Mouse (Mus musculus) thymus, adult 2 months (tissue): ENCODE results near the gene Rusc2. TPM values are rescaled to one million over a fixed set of nuclear protein-coding genes. Genes with fewer than 3 reads are reported as not detected.

Experiments used
- DNase-seq: peaks from one replicate; pipeline ENCODE4 v3.0.0; 2021
- H3K27ac ChIP-seq: fragments of 200-500 bp; 2 replicates; pipeline ENCODE4 v1.5.1; 2012; ENCODE audit warnings: low read length, control low read depth; ENCODE audit not compliant: control insufficient read depth, insufficient read depth
- H3K27me3 ChIP-seq: fragments of 200-500 bp; 2 replicates; pipeline ENCODE4 v1.6.1; 2012; ENCODE audit warnings: mild to moderate bottlenecking, low read length, moderate library complexity, mixed read lengths; ENCODE audit not compliant: control insufficient read depth, insufficient read depth
- H3K36me3 ChIP-seq: fragments of 200-500 bp; 2 replicates; pipeline ENCODE4 v1.6.1; 2012; ENCODE audit warnings: mild to moderate bottlenecking, low read length, moderate library complexity; ENCODE audit not compliant: control insufficient read depth, insufficient read depth
- H3K4me1 ChIP-seq: fragments of 200-500 bp; replicated peaks from 2 replicates; pipeline ENCODE4 v1.6.1; 2012; ENCODE audit warnings: low read length; ENCODE audit not compliant: control insufficient read depth, insufficient read depth
- H3K4me3 ChIP-seq: fragments of 200-500 bp; 2 replicates; pipeline ENCODE4 v1.5.1; 2012; ENCODE audit warnings: mild to moderate bottlenecking, low read length, control low read depth, moderate library complexity; ENCODE audit not compliant: control insufficient read depth, insufficient read depth
- CTCF ChIP-seq: fragments of 200-500 bp; IDR thresholded peaks from 2 replicates; pipeline ENCODE4 v1.5.1; 2012; ENCODE audit warnings: mild to moderate bottlenecking, control low read depth, low read length, moderate library complexity, borderline replicate concordance; ENCODE audit not compliant: control insufficient read depth, poor library complexity, insufficient read depth; ENCODE audit errors: extremely low read depth
- POLR2A ChIP-seq: fragments of 200-500 bp; IDR thresholded peaks from 2 replicates; pipeline ENCODE4 v1.6.1; 2012; ENCODE audit warnings: mild to moderate bottlenecking, low read length, control low read depth, moderate library complexity; ENCODE audit not compliant: control insufficient read depth, poor library complexity, insufficient read depth; ENCODE audit errors: extremely low read depth
- WGBS: fragments of 180-500 bp; shearing (Covaris S2); methylation state at CpG from one replicate; pipeline ENCODE4 v1.1.7; 2018; 5-methylcytosine and 5-hydroxymethylcytosine counted together
- polyA plus RNA-seq: library from polyadenylated mRNA; depleted of rRNA; stranded (reverse); fragments of >200 nt; gene quantifications from 2 replicates; pipeline ENCODE4 v1.2.3, GENCODE M21; 2012

Rusc2 gene
- polyA plus RNA-seq, 1 experiment, result 4.2 TPM

DNA sequence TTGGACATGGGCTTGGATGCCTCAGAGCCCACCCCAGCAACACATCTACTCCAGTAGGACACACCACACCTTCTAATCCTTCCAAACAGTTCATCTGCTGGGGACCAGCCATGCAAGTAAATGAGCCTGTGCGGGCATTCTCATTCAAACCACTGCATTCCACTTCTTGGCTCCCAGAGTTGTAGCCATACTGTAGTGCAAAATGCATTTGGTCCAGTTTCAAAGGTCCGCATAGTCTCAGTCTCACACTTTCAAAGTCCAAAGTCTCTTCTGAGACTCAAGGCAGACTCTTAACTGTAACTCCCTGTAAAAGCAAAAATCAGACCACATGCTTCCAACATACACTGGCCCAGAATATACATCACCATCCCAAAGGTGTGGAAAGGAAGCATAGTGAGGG, 36.8 kb upstream of the Rusc2 start:
- TF ChIP-seq CTCF (no peak), POLR2A (no peak)
- H3K4me3 ChIP-seq, result no peak overlapping the region
- no peaks in the 10 kb centered on the region for H3K36me3 ChIP-seq
- no peak overlapping the region for H3K27ac ChIP-seq
- WGBS, result 93% methylated on average over 2 of the region's 2 CpGs
- no peak for DNase-seq
- H3K4me1 ChIP-seq, result no peaks in the 10 kb centered on the region
- no peaks in the 10 kb centered on the region for H3K27me3 ChIP-seq

DNA sequence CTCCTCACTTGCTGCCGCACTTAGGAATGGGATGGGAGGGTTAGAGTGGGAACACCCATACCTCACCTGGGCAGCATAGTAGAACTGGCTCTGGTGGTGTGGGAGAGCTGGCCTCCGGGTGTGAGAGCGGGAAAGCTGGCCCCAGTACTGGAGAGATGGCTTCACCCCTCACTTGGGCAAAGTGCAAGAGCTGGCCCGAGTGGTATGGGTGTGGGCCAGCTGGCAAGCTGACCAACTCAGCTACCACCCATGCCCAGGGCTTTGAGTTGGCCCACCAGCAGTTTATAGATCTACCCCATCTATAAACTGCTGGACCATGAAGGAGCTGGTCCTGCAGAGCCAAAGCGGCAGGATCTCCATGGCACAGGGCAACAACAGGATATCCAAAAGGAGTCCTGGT, 32.6 kb upstream of the Rusc2 start:
- TF ChIP-seq POLR2A (no peak), CTCF (no peak)
- H3K4me1 ChIP-seq, result no peaks in the 10 kb centered on the region
- 93% methylated on average over 5 of the region's 5 CpGs for WGBS
- no peak overlapping the region for H3K4me3 ChIP-seq
- H3K36me3 ChIP-seq, result no peaks in the 10 kb centered on the region
- H3K27ac ChIP-seq, result no peak overlapping the region
- no peak for DNase-seq
- no peaks in the 10 kb centered on the region for H3K27me3 ChIP-seq

DNA sequence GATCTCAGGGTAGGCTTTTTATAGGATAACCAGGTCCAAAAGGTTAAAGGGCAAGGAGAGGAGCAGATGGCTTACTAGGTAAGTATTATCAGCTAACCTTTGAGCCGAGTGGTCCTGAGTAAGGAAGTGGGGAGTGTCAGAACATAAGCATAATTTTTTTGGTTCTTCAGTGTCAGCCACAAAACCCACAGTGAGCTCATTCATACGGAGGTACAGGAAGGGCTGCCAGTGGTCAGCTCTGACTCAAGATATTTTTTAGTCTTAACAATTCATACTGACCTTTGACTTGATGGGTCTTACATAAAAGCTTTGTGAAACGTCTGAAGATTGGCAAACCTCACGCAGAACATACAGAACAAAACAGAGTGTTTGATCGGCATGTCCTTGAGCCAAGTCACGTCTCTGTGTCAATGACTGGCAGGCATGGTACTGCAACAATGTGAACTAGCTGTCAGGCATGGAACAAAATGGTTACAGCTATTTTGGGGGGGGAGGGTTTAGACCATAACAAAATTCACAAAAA, 31.7 kb upstream of the Rusc2 start:
- WGBS, result 64% methylated on average over 6 of the region's 6 CpGs

DNA sequence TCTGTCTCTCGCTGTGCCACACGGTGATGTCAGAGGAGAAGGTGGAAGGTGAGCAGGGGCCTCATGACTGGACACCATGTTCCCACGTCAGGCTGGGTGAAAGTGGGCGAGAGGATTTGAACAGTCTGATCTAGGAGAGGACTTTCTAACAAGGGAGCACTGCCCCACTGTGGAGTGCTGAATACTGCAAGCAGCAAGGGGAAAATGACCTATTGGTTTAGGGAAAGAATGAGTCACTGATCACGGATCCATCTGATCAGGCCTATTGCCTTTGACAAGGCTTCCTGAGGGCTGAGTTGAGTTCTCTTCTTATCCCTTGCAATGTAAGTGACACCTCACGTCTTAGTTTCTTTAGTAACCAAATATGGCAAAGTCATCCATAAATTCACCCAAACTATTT, 28.1 kb upstream of the Rusc2 start:
- Histone ChIP-seq H3K4me1 (no peaks in the 10 kb centered on the region), H3K4me3 (no peak overlapping the region), H3K27ac (no peak overlapping the region), H3K36me3 (no peaks in the 10 kb centered on the region), H3K27me3 (no peaks in the 10 kb centered on the region)
- 95% methylated on average over 6 of the region's 6 CpGs for WGBS
- no peak for DNase-seq
- no peak for TF ChIP-seq CTCF
- TF ChIP-seq POLR2A, result no peak

More for the DNA sequence above, 31.7 kb upstream of the Rusc2 start:
- H3K4me1 ChIP-seq, result no peaks in the 10 kb centered on the region
- H3K27me3 ChIP-seq, result no peaks in the 10 kb centered on the region
- no peak for DNase-seq
- H3K36me3 ChIP-seq, result no peaks in the 10 kb centered on the region
- H3K27ac ChIP-seq, result no peak overlapping the region
- H3K4me3 ChIP-seq, result no peak overlapping the region
- TF ChIP-seq CTCF (no peak), POLR2A (no peak)

DNA sequence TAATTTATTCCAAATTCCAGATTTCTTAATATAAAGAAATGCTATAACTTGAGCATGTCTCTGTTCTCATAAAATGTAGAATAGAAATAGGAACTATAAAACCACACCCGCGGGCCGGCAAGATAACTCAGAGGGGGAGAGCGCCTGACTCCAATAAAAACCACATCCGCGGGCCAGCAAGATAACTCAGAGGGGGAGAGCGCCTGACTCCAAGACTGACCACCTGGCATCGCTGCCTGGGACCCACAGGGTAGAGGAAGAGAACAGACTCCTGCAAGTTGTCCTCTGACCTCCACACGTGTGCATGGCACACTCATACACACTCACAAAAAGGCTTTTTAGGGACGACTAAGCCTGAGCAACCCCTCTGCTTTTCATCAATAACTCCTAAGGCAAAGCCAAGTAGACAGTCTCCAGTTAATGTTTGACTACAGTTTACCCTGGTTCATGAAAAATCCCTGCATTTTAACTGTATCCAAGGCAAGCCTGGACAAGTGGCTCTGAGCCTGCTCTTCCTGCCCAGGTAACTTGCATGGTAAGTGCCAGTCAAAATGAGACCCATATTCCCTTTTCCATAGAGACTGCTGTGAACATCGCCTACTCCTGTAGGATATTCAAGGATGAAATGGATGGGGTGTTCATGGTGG, 16.7 kb upstream of the Rusc2 start:
- 20% methylated on average over 11 of the region's 11 CpGs for WGBS
- DNase-seq, result no peak

DNA sequence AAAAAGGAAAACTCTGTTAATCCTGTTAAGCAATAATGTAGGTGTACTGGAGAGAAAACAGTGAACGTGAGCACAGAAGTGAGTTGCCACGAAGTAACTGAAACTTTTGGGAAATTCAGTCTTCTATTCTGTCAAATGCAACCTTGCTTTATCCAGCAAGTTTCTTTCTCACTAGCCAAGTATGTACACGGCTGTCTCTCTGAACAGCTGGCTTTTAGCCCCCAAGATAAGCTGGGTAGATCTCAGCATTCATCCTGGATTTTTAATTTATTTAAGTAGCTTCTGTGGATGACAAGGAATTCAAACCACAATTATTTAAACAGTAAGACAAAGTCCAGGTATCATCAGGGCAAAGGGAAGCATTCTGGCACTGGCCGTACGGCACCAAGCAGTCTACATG, 14.5 kb upstream of the Rusc2 start:
- TF ChIP-seq CTCF, result no peak
- TF ChIP-seq POLR2A, result no peak
- H3K36me3 ChIP-seq, result no peaks in the 10 kb centered on the region
- no peak overlapping the region for H3K27ac ChIP-seq
- no peak for DNase-seq
- no peaks in the 10 kb centered on the region for H3K27me3 ChIP-seq
- H3K4me1 ChIP-seq, result no peaks in the 10 kb centered on the region
- no peak overlapping the region for H3K4me3 ChIP-seq
- WGBS, result 91% methylated on average over 5 of the region's 5 CpGs

More for the DNA sequence above, 16.7 kb upstream of the Rusc2 start:
- no peak overlapping the region for H3K4me3 ChIP-seq
- H3K27me3 ChIP-seq, result no peaks in the 10 kb centered on the region
- TF ChIP-seq CTCF (no peak), POLR2A (no peak)
- H3K36me3 ChIP-seq, result no peaks in the 10 kb centered on the region
- no peaks in the 10 kb centered on the region for H3K4me1 ChIP-seq
- no peak overlapping the region for H3K27ac ChIP-seq
